Mouse (Mus musculus) hindbrain, embryonic 15.5 days (tissue): Measurements from ENCODE around the gene Eno2. TPM values are rescaled to one million over a fixed set of nuclear protein-coding genes. Genes with fewer than 3 reads are reported as not detected.
"Not testable (repeated sequence)": the region's sequence is repeated elsewhere in the genome, so short reads cannot be mapped to it uniquely, and the experiment has no call there.

Experiments used
- ATAC-seq: fragments of 200-750 bp; cut with Nextera tagmentation; 2 replicates; pipeline ENCODE4 v1.8.0; 2017; ENCODE audit warnings: low read depth, moderate number of reproducible peaks, moderate TSS enrichment; ENCODE audit not compliant: low FRiP score
- H3K27ac ChIP-seq: fragments of 300-500 bp; sonication (generic); replicated peaks from 2 replicates; pipeline ENCODE4 v1.5.1; 2015; ENCODE audit warnings: mild to moderate bottlenecking, inconsistent platforms
- H3K27me3 ChIP-seq: fragments of 300-500 bp; sonication (generic); 2 replicates; pipeline ENCODE4 v1.6.1; 2015; ENCODE audit warnings: control low read depth, inconsistent platforms
- H3K36me3 ChIP-seq: fragments of 300-500 bp; sonication (generic); 2 replicates; pipeline ENCODE4 v1.6.1; 2015; ENCODE audit warnings: control low read depth, inconsistent platforms
- H3K4me1 ChIP-seq: fragments of 300-500 bp; sonication (generic); replicated peaks from 2 replicates; pipeline ENCODE4 v1.6.1; 2015; ENCODE audit warnings: control low read depth, inconsistent platforms
- H3K4me2 ChIP-seq: fragments of 300-500 bp; sonication (generic); 2 replicates; pipeline ENCODE4 v1.6.1; 2015; ENCODE audit warnings: moderate library complexity, mild to moderate bottlenecking, inconsistent platforms
- H3K4me3 ChIP-seq: fragments of 300-500 bp; sonication (generic); 2 replicates; pipeline ENCODE4 v1.5.1; 2015; ENCODE audit warnings: mild to moderate bottlenecking, inconsistent platforms
- H3K9ac ChIP-seq: fragments of 300-500 bp; sonication (generic); 2 replicates; pipeline ENCODE4 v1.6.1; 2015; ENCODE audit warnings: inconsistent platforms
- H3K9me3 ChIP-seq: fragments of 300-500 bp; sonication (generic); 2 replicates; pipeline ENCODE4 v1.6.1; 2016; ENCODE audit warnings: control low read depth, inconsistent platforms
- WGBS: fragments of 180-500 bp; shearing (Covaris S2); methylation state at CpG from one replicate; pipeline ENCODE4 v1.1.7; 2015; 5-methylcytosine and 5-hydroxymethylcytosine counted together
- polyA plus RNA-seq: library from polyadenylated mRNA; unstranded; fragments of >200 nt; fragmentation: Nextera tagmentation; extraction: Ambion mirVana; gene quantifications from 2 replicates; pipeline ENCODE4 v1.2.1, GENCODE M21; 2015

Eno2 gene
- polyA plus RNA-seq, 1 experiment from 2014 or later = 144 TPM

GRCm38 (mm10) chr6:124811403-124811665 is 41.9 kb upstream of the Eno2 start:
- Histone ChIP-seq H3K36me3 (peaks cover 10% of the 10 kb centered on the region), H3K9ac (no peak overlapping the region), H3K27me3 (no peaks in the 10 kb centered on the region), H3K4me2 (no peak overlapping the region), H3K4me3 (no peak overlapping the region), H3K9me3 (no peaks in the 10 kb centered on the region), H3K4me1 (peaks cover 56% of the 10 kb centered on the region), H3K27ac (no peak overlapping the region)
- WGBS = 81% methylated on average over 4 of the region's 4 CpGs
- no peak for ATAC-seq

- not testable (repeated sequence) for ATAC-seq, H3K4me2 ChIP-seq, H3K9ac ChIP-seq, H3K27ac ChIP-seq, H3K9me3 ChIP-seq, H3K4me3 ChIP-seq, H3K27me3 ChIP-seq, H3K36me3 ChIP-seq
- H3K4me1 ChIP-seq = peaks cover 61% of the 10 kb centered on the region
- WGBS = 85% methylated on average over 11 of the region's 11 CpGs
Measured at GRCm38 (mm10) chr6:124810566-124811402, 41.3 kb upstream of the Eno2 start.

DNA sequence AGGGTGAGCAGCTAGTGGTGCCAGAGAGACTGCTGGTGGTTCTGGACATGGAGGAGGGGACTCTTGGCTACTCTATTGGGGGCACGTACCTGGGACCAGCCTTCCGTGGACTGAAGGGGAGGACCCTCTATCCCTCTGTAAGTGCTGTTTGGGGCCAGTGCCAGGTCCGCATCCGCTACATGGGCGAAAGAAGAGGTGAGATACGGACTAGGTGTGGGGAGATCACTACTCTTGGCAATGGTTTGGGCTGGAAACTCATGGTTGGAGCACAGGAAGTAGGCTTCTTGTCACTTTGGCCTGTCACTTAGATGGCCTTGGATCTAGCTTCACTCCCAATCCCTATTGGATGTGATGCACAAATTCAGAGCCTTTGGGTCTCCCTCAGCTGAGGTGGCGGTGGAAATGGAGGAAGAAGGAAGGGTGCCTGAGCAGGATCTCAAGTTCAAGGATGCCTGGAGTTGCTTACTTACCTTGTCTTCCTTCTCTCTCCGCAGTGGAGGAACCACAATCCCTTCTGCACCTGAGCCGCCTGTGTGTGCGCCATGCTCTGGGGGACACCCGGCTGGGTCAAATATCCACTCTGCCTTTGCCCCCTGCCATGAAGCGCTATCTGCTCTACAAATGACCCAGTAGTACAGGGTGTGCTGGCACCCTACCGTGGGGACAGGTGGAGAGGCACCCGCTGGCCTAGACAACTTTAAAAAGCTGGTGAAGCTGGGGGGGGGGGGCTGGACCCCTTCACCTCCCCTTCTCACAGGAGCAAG is 40.5 kb upstream of the Eno2 start:
- Histone ChIP-seq H3K27me3 (no peaks in the 10 kb centered on the region), H3K27ac (0 out of 2 replicates have a peak overlapping the region, but pooled peaks have one; percentile 76), H3K9me3 (no peaks in the 10 kb centered on the region), H3K4me2 (peak overlapping the region; percentile 85), H3K4me1 (peaks cover 68% of the 10 kb centered on the region), H3K36me3 (peaks cover 8% of the 10 kb centered on the region; the same call in 1 of the 2 replicates), H3K4me3 (peak overlapping the region; percentile 46), H3K9ac (peak overlapping the region; percentile 48)
- 43% methylated on average over 14 of the region's 14 CpGs for WGBS
- ATAC-seq = no peak

DNA sequence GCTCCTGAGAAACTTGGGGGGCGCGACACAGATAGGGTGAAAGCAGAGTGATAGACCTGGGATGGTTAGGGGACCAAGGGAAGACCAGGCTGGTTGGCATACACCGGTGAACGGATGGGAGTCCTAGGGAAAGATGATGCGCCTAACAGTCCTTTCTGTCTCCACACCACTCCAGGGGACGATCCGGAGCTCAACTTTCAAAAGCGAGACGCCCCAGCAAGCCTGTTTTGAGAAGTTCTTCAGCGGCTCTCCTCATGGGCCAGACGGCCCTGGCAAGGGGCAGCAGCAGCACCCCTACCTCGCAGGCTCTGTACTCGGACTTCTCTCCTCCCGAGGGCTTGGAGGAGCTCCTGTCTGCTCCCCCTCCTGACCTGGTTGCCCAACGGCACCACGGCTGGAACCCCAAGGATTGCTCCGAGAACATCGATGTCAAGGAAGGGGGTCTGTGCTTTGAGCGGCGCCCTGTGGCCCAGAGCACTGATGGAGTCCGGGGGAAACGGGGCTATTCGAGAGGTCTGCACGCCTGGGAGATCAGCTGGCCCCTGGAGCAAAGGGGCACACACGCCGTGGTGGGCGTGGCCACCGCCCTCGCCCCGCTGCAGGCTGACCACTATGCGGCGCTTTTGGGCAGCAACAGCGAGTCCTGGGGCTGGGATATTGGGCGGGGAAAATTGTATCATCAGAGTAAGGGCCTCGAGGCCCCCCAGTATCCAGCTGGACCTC is 39.7 kb upstream of the Eno2 start:
- Histone ChIP-seq H3K4me1 (peaks cover 61% of the 10 kb centered on the region), H3K9me3 (no peaks in the 10 kb centered on the region), H3K27ac (peak overlapping the region; percentile 76), H3K9ac (peak overlapping the region; percentile 48), H3K36me3 (peaks cover 8% of the 10 kb centered on the region; the same call in 1 of the 2 replicates), H3K4me2 (peak overlapping the region; percentile 85), H3K4me3 (peak overlapping the region; percentile 46), H3K27me3 (no peaks in the 10 kb centered on the region)
- WGBS = under 1% methylated on average over 35 of the region's 35 CpGs
- ATAC-seq = peak; percentile 1; the same call in 1 of the 2 replicates

- peak; percentile 17; the same call in 1 of the 2 replicates for ATAC-seq
- peak within 1 kb of the TSS; percentile 48 for H3K9ac ChIP-seq
- 5% methylated on average over 29 of the region's 29 CpGs for WGBS
- H3K27ac ChIP-seq = peak within 1 kb of the TSS; percentile 76
- H3K9me3 ChIP-seq = no peaks in the 10 kb centered on the region
- H3K4me2 ChIP-seq = peak within 1 kb of the TSS; percentile 85
- peak within 1 kb of the TSS; percentile 46 for H3K4me3 ChIP-seq
- peaks cover 59% of the 10 kb centered on the region for H3K4me1 ChIP-seq
- H3K27me3 ChIP-seq = no peaks in the 10 kb centered on the region
- H3K36me3 ChIP-seq = peaks cover 8% of the 10 kb centered on the region; the same call in 1 of the 2 replicates
Measured at GRCm38 (mm10) chr6:124808358-124809012, 39.0 kb upstream of the Eno2 start, which contains the start of gene Spsb2. Gene Spsb2, plus strand, starts transcription at chr6:124808661.

- Histone ChIP-seq H3K27me3 (no peaks in the 10 kb centered on the region), H3K4me2 (peak overlapping the region; percentile 85), H3K9ac (no peak overlapping the region), H3K4me1 (peaks cover 57% of the 10 kb centered on the region), H3K27ac (peak overlapping the region; percentile 76; the same call in 1 of the 2 replicates), H3K36me3 (peaks cover 8% of the 10 kb centered on the region; the same call in 1 of the 2 replicates), H3K9me3 (no peaks in the 10 kb centered on the region), H3K4me3 (peak overlapping the region; percentile 46)
- no peak for ATAC-seq
- 86% methylated on average over 6 of the region's 6 CpGs for WGBS
Measured at GRCm38 (mm10) chr6:124807986-124808357, 38.5 kb upstream of the Eno2 start.

- no peak for ATAC-seq
- Histone ChIP-seq H3K4me2 (no peak overlapping the region), H3K27me3 (no peaks in the 10 kb centered on the region), H3K4me3 (no peak overlapping the region), H3K4me1 (peaks cover 50% of the 10 kb centered on the region), H3K9me3 (no peaks in the 10 kb centered on the region), H3K27ac (no peak overlapping the region), H3K9ac (no peak overlapping the region), H3K36me3 (peaks cover 8% of the 10 kb centered on the region; the same call in 1 of the 2 replicates)
- 88% methylated on average over 4 of the region's 4 CpGs for WGBS
Measured at GRCm38 (mm10) chr6:124807366-124807765, 37.9 kb upstream of the Eno2 start.

DNA sequence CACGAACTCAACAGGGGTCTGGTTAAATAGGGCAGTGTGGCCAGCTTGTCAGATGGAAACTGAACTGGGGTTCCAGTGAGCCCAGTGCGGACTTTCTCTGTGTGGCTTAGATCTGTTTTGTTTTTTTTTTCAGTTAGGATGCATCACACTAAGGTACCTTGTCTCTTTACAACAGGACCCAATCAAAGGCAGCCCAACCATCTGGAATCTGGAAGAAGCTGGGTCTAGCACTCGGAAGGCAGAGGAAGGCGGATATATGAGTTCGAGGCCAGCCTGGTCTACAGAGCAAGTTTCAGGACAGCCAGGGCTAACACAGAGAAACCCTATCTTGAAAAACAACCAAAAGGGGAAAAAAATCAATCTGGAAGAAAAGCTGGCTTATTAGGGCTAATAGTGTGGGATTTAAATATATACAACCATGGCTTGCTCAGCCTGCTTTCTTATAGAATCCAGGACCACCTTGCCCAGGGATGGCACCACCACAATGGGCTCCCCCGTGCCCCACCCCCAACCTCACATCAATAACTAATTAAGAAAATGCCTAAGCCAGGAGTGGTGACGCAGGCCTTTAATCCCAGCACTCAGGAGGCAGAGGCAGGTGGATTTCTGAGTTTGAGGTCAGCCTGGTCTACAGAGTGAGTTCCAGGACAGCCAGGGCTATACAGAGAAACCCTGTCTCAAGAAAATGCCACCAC is 37.1 kb upstream of the Eno2 start:
- Histone ChIP-seq H3K4me2 (peak overlapping the region; percentile 89), H3K9ac (no peak overlapping the region; the same call in 1 of the 2 replicates), H3K9me3 (no peaks in the 10 kb centered on the region), H3K27me3 (no peaks in the 10 kb centered on the region), H3K4me3 (0 out of 2 replicates have a peak overlapping the region, but pooled peaks have one; percentile 50), H3K36me3 (peaks cover 4% of the 10 kb centered on the region; the same call in 1 of the 2 replicates), H3K27ac (peak overlapping the region; percentile 92), H3K4me1 (peaks cover 43% of the 10 kb centered on the region)
- ATAC-seq = no peak
- WGBS = 69% methylated on average over 7 of the region's 7 CpGs

DNA sequence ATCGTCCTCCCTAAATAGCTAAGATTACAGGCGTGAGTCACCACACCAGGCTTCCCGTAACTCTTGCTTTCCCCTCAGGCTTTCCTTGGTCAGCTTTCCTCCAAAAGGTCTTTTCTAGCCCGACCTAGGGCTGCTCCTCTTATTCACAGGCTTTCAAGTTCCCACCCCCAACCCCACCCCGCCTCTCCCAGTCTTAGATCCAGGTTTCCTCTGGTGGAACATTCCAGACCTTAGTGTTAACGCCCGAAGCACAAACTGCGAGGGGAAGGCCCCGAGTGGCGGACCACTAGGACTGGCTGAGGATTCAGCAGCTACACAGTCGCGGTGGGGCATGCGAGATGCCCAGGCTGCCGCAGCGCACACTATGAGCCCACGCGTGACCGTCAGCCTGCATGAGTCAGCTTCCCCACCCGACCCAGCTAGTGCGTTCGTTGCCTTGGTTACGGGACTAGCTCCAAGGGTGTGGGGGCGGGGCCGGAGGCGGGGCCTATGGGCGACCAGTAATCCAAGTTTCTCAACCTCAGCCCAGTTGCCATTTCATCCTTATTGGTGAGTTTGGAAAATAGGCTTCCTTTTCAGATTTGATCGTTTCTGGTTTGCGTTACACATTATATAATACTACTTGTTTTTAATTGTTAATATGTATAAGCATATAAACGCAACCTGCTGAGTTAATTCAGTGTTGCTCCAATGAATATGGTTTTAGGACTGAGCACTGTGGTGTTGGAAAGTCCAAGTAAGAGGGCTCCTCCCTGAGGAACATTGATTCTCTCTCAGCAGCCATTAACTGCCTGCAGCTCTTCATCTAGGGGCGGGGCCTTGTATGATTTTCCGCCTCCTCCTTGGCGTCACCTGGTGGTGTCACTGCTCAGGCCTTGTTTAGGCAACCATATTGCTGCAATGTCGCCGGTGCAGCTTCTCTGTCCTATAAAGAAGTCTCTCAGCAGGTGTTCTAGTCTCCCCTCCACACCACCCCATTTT is 36.2 kb upstream of the Eno2 start:
- WGBS = 2% methylated on average over 34 of the region's 34 CpGs
- Histone ChIP-seq H3K4me2 (peak overlapping the region; percentile 89), H3K36me3 (no peaks in the 10 kb centered on the region), H3K9me3 (no peaks in the 10 kb centered on the region), H3K4me1 (peaks cover 42% of the 10 kb centered on the region), H3K27ac (peak overlapping the region; percentile 92), H3K9ac (peak overlapping the region; percentile 47), H3K4me3 (peak overlapping the region; percentile 50), H3K27me3 (no peaks in the 10 kb centered on the region)
- peak; percentile 88 for ATAC-seq

- no peak overlapping the region for H3K9ac ChIP-seq
- no peak for ATAC-seq
- WGBS = 92% methylated on average over 3 of the region's 3 CpGs
Measured at GRCm38 (mm10) chr6:124804341-124804740, 34.9 kb upstream of the Eno2 start.

More at GRCm38 (mm10) chr6:124804341-124804740, 34.9 kb upstream of the Eno2 start:
- H3K9me3 ChIP-seq = no peaks in the 10 kb centered on the region
- no peak overlapping the region for H3K4me3 ChIP-seq
- H3K4me1 ChIP-seq = peaks cover 32% of the 10 kb centered on the region
- H3K4me2 ChIP-seq = no peak overlapping the region
- no peaks in the 10 kb centered on the region for H3K27me3 ChIP-seq
- H3K27ac ChIP-seq = no peak overlapping the region
- no peaks in the 10 kb centered on the region for H3K36me3 ChIP-seq
